Mouse (Mus musculus) forebrain, embryonic 10.5 days (tissue): Measurements from ENCODE around the gene Upk2. TPM values are rescaled to one million over a fixed set of nuclear protein-coding genes. Genes with fewer than 3 reads are reported as not detected.

Experiments used
- DNase-seq: peaks from one replicate; pipeline ENCODE4 v3.0.0-alpha.2; 2017; ENCODE audit warnings: low spot score; ENCODE audit errors: extremely low spot score
- H3K27ac ChIP-seq: fragments of 300-500 bp; sonication (generic); 2 replicates; pipeline ENCODE4 v1.5.1; 2016; ENCODE audit warnings: mild to moderate bottlenecking
- H3K27me3 ChIP-seq: fragments of 300-500 bp; sonication (generic); 2 replicates; pipeline ENCODE4 v1.6.1; 2016; ENCODE audit warnings: mild to moderate bottlenecking; ENCODE audit not compliant: poor library complexity, severe bottlenecking
- H3K36me3 ChIP-seq: fragments of 300-500 bp; sonication (generic); replicated peaks from 2 replicates; pipeline ENCODE4 v1.6.1; 2016; ENCODE audit warnings: mild to moderate bottlenecking, moderate library complexity
- H3K4me1 ChIP-seq: fragments of 300-500 bp; sonication (generic); 2 replicates; pipeline ENCODE4 v1.6.1; 2016
- H3K4me3 ChIP-seq: fragments of 300-500 bp; sonication (generic); 2 replicates; pipeline ENCODE4 v1.5.1; 2016; ENCODE audit warnings: mild to moderate bottlenecking, moderate library complexity
- H3K9me3 ChIP-seq: fragments of 300-500 bp; sonication (generic); 2 replicates; pipeline ENCODE4 v1.6.1; 2016; ENCODE audit warnings: mild to moderate bottlenecking, moderate library complexity
- WGBS: fragments of 180-500 bp; shearing (Covaris S2); methylation state at CpG from one replicate; pipeline ENCODE4 v1.1.7; 2016; 5-methylcytosine and 5-hydroxymethylcytosine counted together
- polyA plus RNA-seq: library from polyadenylated mRNA; unstranded; fragments of >200 nt; fragmentation: Nextera tagmentation; extraction: Ambion mirVana; gene quantifications from 2 replicates; pipeline ENCODE4 v1.2.1, GENCODE M21; 2016

Upk2 gene
- polyA plus RNA-seq, 1 experiment from 2014 or later = not detected

GRCm38 (mm10) chr9:44485516-44486161 lies 30.9 kb upstream of the Upk2 start:
- H3K36me3 ChIP-seq = peaks cover 8% of the 10 kb centered on the region
- DNase-seq = no peak
- peak overlapping the region; percentile 98 for H3K4me3 ChIP-seq
- H3K9me3 ChIP-seq = no peaks in the 10 kb centered on the region
- H3K27me3 ChIP-seq = peaks cover 12% of the 10 kb centered on the region
- H3K4me1 ChIP-seq = peaks cover 81% of the 10 kb centered on the region
- WGBS = 31% methylated on average over 14 of the region's 14 CpGs
- peak overlapping the region; percentile 86 for H3K27ac ChIP-seq

DNA sequence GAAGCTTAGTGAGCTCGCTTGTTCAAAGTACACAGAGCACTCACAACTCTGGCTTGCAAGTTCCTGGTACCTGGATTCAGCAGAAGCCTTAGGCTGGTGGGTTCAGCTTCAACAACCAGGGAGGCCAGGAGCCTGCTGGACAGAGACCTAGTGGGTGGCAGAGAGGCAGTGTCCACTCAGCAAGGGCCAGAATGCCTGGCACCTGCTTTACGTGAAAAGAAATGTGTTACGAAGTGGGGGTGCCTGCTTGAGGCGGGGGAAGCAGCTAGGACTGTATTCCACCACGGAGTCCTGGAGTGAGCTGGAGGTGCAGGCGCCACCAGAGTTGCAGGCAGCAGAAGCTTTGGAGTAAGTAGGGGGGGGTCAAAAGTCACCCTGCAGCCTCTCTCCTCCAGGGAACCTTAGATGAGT lies 30.3 kb upstream of the Upk2 start:
- no peaks in the 10 kb centered on the region for H3K9me3 ChIP-seq
- H3K27ac ChIP-seq = peak overlapping the region; percentile 86
- H3K4me1 ChIP-seq = peaks cover 81% of the 10 kb centered on the region
- peaks cover 12% of the 10 kb centered on the region for H3K27me3 ChIP-seq
- peaks cover 8% of the 10 kb centered on the region for H3K36me3 ChIP-seq
- DNase-seq = no peak
- H3K4me3 ChIP-seq = peak overlapping the region; percentile 98
- 39% methylated on average over 6 of the region's 6 CpGs for WGBS

GRCm38 (mm10) chr9:44484311-44485104 lies 29.7 kb upstream of the Upk2 start:
- DNase-seq = no peak
- no peaks in the 10 kb centered on the region for H3K9me3 ChIP-seq
- peaks cover 81% of the 10 kb centered on the region for H3K4me1 ChIP-seq
- H3K27ac ChIP-seq = peak overlapping the region; percentile 96
- H3K4me3 ChIP-seq = peak overlapping the region; percentile 98
- 50% methylated on average over 7 of the region's 7 CpGs for WGBS
- H3K27me3 ChIP-seq = peaks cover 12% of the 10 kb centered on the region
- H3K36me3 ChIP-seq = peaks cover 8% of the 10 kb centered on the region

DNA sequence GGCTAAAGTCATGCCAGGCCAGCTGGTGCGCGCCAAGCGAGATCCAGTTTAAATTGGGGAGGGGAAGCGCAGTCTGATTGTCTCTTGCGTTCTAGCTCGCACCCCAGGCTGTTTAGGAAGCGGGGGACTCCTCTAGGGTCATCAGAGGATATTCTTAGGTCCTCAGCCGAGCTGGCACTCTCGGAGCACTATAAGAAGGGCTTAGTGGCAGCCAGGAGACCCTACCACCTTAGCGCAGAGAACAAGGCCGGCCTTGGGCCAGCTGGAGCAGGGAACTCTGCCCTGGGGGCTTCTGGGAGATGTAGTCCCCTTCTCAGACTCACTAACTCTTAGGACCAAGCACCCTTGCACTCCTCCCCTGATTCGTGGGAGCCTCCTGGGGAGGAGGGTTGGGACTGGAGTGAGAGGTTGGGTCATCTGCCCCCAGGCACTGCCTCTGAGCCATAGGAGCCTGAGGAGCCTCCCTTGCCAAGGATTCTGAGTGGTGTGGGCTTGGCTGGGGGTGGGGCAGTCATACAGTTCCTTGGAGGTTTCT lies 28.8 kb upstream of the Upk2 start:
- H3K27me3 ChIP-seq = peaks cover 12% of the 10 kb centered on the region
- H3K4me1 ChIP-seq = peaks cover 81% of the 10 kb centered on the region
- H3K36me3 ChIP-seq = peaks cover 8% of the 10 kb centered on the region
- H3K9me3 ChIP-seq = no peaks in the 10 kb centered on the region
- 0% methylated on average over 12 of the region's 12 CpGs for WGBS
- peak overlapping the region; percentile 96 for H3K27ac ChIP-seq
- H3K4me3 ChIP-seq = peak overlapping the region; percentile 98
- peak; percentile 75 for DNase-seq

DNA sequence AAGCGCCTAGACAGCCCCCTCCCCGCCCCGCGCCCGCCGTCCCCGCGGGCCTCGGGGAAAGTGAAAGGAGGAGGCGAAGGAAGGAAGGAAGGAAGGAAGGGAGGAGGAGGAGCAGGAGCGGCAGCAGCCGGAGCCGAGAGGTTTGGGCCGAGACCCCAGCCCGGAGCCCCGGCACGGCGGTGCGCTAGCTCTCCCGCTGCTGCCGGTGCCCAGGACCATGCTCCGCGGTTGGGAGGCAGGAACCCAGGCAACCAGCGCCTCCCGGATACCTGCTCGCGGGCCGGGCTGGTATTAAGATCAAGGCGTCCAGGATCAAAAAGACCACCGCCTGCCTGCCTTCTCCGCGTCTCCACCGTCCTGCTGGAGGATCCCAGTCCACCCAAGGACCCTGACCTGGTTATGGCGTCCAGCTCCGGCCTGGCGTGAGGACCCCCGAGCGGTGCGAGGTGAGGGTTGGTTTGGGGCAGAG lies 28.3 kb upstream of the Upk2 start:
- Histone ChIP-seq H3K27me3 (peaks cover 12% of the 10 kb centered on the region), H3K27ac (peak overlapping the region; percentile 96), H3K36me3 (peaks cover 8% of the 10 kb centered on the region), H3K4me1 (peaks cover 81% of the 10 kb centered on the region), H3K9me3 (no peaks in the 10 kb centered on the region), H3K4me3 (peak overlapping the region; percentile 98)
- 0% methylated on average over 38 of the region's 39 CpGs for WGBS
- no peak for DNase-seq

- H3K27ac ChIP-seq = peak within 1 kb of the TSS; percentile 96
- peak within 1 kb of the TSS; percentile 98 for H3K4me3 ChIP-seq
- H3K36me3 ChIP-seq = peaks cover 8% of the 10 kb centered on the region
- peak; percentile 98 for DNase-seq
- peaks cover 13% of the 10 kb centered on the region for H3K27me3 ChIP-seq
- H3K9me3 ChIP-seq = no peaks in the 10 kb centered on the region
- peaks cover 81% of the 10 kb centered on the region for H3K4me1 ChIP-seq
- under 1% methylated on average over 31 of the region's 31 CpGs for WGBS
Observed at GRCm38 (mm10) chr9:44482552-44482951, 27.8 kb upstream of the Upk2 start, which contains the start of gene Bcl9l. TSS of gene Bcl9l (plus strand) at chr9:44482825.

DNA sequence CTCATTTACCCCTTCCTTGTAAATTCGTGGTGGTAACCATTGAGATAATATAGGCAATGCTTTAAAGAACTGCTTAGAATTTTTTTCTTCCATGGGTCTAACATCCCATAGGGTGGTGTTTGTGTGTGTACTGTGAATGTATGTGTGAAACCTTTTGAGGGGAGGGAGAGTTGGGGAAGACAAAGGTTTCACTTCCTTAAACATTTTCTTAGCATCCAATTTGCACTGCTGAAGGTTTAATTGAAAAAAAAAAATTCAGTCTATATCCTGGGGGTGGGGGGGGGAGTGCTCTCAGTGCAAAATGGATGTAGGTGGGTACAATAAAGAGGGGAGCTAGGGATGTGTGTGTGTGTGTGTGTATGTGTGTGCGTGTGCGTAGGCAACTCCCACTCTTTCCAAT lies 27.3 kb upstream of the Upk2 start:
- DNase-seq = no peak
- Histone ChIP-seq H3K4me3 (peak overlapping the region; percentile 98), H3K27ac (peak overlapping the region; percentile 96), H3K4me1 (peaks cover 81% of the 10 kb centered on the region), H3K36me3 (peaks cover 8% of the 10 kb centered on the region), H3K9me3 (no peaks in the 10 kb centered on the region), H3K27me3 (peaks cover 17% of the 10 kb centered on the region)
- WGBS = 8% methylated on average over 3 of the region's 3 CpGs

DNA sequence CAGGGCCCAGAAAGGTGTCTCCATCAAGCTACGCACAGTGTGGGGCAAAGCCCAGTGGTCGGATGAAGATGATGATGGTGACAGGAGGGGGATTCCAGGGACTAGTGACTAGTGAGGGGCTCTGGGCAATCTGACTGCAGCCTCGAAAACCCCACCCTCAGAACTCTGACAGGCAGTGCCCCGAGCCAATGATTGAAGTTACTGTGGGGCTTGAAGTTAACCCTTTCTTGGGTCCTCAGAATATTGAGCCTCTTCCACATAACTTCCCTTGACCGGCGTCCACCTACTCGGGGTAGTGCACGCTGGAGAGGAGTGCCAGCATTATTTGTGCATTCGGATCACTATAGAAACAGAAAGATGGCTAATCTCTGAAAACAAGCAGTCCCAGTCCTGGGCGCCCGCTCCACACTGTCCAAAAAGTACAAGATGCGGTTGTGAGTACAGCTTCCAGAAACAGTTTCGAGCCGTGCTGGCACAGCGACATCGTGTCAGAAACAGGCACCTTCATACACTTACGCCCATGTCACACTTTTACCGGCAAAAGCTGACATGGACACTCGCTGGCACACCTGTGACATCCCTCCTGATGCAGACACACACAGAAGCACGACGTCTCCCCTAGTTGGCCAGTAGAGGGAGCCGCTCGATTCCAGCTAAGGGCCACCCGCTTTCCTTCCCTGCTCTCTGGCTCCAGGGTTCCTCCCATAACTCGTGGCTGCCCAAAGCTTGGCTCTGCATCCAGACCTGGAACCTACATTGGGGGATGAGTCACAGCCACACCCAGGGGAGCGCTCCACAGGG lies 25.1 kb upstream of the Upk2 start:
- Histone ChIP-seq H3K27me3 (peaks cover 26% of the 10 kb centered on the region), H3K27ac (peak overlapping the region; percentile 97), H3K9me3 (no peaks in the 10 kb centered on the region), H3K36me3 (no peaks in the 10 kb centered on the region), H3K4me1 (peaks cover 59% of the 10 kb centered on the region), H3K4me3 (peak overlapping the region; percentile 76)
- DNase-seq = peak; percentile 82
- WGBS = under 1% methylated on average over 26 of the region's 26 CpGs

DNA sequence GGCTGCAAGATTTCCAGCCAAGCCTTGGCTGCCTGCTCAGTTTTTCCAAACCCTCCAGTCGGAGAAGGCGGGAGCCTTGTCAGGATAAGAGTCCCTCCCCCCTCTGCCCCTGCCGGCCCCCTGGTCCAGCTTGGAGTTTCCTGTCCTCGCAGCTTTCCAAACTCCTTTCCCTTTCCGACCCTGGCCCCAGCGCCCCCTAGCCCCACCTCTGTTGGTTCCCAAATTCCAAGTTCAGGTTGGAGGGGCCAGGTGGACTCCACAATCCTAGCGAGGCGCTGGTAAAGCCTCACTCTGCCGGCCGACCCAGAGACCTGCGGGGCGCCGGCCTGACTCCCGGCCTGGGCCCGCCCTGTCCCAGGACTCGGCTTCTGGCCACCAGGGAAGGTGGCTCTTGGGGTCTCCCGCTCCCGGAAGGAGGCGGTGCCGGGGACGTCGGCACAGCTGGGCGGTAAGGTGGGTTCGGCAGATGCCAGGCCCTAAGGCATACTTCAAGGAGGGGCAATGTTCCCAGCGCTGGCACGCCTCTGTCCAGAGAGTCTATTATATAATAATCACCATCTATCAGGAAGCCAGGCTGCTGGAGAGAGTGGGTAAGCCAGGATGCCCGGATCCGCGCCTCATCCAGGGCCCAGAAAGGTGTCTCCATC lies 24.3 kb upstream of the Upk2 start:
- Histone ChIP-seq H3K27me3 (peaks cover 26% of the 10 kb centered on the region), H3K4me1 (peaks cover 52% of the 10 kb centered on the region), H3K9me3 (no peaks in the 10 kb centered on the region), H3K27ac (peak overlapping the region; percentile 97), H3K36me3 (no peaks in the 10 kb centered on the region), H3K4me3 (peak overlapping the region; percentile 76)
- under 1% methylated on average over 29 of the region's 29 CpGs for WGBS
- peak; percentile 94 for DNase-seq

DNA sequence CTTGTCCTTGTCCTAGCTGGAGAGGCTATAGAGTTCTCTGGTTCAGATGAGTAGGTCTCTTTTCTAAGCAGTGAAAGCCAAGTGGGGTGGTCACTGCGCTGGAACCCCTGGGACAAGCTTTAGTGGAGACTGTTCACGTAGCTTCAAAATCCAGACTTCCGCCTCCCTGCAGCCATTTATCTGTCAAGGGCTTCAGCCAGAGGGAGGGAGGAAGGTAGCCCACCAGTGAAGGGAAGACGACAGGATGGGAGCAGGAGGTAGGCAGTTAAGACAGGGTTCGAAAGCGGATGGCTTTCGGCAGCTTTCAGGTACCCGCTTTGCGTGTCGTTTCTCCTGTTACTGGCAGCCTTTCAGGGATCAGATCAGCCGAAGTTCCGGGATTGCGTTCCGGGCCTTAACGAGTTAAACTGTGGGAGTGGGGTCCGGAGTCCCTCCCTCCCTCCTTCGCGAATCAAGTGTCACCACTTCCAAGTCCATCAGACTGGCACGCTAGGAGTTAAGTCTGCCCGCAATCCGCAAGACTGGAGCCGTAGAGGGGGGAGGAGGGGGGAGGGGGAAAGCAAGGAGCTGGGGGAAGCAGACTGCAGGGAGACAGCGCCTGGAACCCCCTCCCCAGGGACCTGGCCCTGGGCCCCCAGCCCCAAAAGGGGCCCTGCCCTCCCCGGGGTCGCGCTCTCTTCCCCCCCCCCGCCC lies 23.6 kb upstream of the Upk2 start:
- peak overlapping the region; percentile 76 for H3K4me3 ChIP-seq
- WGBS = under 1% methylated on average over 22 of the region's 27 CpGs
- no peaks in the 10 kb centered on the region for H3K9me3 ChIP-seq

DNA sequence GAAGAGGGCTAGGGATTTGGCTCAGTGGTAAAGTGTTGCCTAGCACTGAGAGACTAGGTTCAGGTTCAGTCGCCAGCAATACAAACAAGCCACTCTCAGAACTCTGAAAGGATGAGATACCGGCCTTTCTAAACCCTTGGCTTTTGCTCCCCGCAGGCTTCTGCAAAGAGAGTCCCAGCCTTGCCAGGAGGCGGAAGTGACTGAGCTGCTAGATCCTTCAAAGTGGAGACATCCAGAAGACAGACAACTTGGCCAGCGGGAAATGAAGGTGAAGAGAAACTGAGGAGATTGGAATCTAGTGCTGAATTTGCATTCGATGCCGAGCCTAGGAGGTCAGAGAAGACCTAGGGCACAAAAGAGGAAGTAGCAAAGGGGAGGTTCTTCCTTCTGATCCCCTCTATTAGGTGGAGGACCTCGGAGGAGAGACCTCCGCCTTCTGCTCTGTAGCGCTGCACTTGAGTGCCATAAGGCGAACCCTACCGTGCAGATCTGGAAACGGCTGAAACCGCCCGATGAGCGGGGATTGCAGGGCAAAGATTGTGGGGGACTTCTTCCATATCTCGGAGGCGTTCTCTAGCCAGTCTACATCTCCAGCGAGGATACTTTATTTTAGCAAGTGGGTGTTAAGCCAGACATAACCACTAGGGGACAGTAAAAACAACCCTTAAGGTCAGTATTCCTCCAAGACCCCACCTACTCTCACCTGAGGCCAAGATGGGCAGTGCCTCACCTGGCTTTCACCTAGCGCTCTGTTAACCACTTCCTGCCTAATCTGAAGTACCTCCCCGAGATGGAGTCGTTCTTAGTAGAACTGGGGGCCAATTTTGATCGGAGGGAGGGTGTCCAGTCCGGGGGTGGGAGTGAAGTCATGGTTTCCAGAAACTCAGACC lies 22.8 kb upstream of the Upk2 start:
- 4% methylated on average over 24 of the region's 24 CpGs for whole genome bisulfite sequencing
- Histone ChIP-seq H3K4me3 (peak overlapping the region; percentile 76), H3K27me3 (peaks cover 26% of the 10 kb centered on the region), H3K36me3 (no peaks in the 10 kb centered on the region), H3K4me1 (peaks cover 45% of the 10 kb centered on the region), H3K9me3 (no peaks in the 10 kb centered on the region), H3K27ac (peak overlapping the region; percentile 97)
- no peak for DNase-seq

More for the DNA sequence above, 23.6 kb upstream of the Upk2 start:
- Histone ChIP-seq H3K36me3 (no peaks in the 10 kb centered on the region), H3K4me1 (peaks cover 46% of the 10 kb centered on the region), H3K27me3 (peaks cover 26% of the 10 kb centered on the region), H3K27ac (peak overlapping the region; percentile 97)
- DNase-seq = peak; percentile 91
